Mouse (Mus musculus) spleen, adult 2 months (tissue): Measurements from ENCODE around the gene Jund. TPM values are rescaled to one million over a fixed set of nuclear protein-coding genes. Genes with fewer than 3 reads are reported as not detected.

Source experiments
- DNase-seq, 2 experiments: peaks; one replicate each; pipeline versions ENCODE4 v3.0.0 to v3.0.0-alpha.2; 2012 to 2021; ENCODE audit warnings: low spot score in 2 of 2, low read depth in 1 of 2
- H3K27ac ChIP-seq: fragments of 200-500 bp; 2 replicates; pipeline ENCODE4 v1.5.1; 2012; ENCODE audit warnings: low read length, inconsistent platforms; ENCODE audit not compliant: insufficient read depth
- H3K27me3 ChIP-seq: fragments of 200-500 bp; 2 replicates; pipeline ENCODE4 v1.6.1; 2012; ENCODE audit warnings: mild to moderate bottlenecking, moderate library complexity, low read length, inconsistent platforms; ENCODE audit not compliant: control insufficient read depth, insufficient read depth
- H3K36me3 ChIP-seq: fragments of 200-500 bp; 2 replicates; pipeline ENCODE4 v1.6.1; 2012; ENCODE audit warnings: mild to moderate bottlenecking, low read length, inconsistent platforms; ENCODE audit not compliant: control insufficient read depth, insufficient read depth
- H3K4me1 ChIP-seq: fragments of 200-500 bp; 2 replicates; pipeline ENCODE4 v1.6.1; 2011; ENCODE audit warnings: inconsistent platforms; ENCODE audit not compliant: control insufficient read depth, insufficient read depth, insufficient read length
- H3K4me3 ChIP-seq: fragments of 200-500 bp; 2 replicates; pipeline ENCODE4 v1.5.1; 2011; ENCODE audit warnings: mild to moderate bottlenecking, inconsistent platforms; ENCODE audit not compliant: insufficient read depth, insufficient read length; ENCODE audit errors: extremely low read depth
- CTCF ChIP-seq: fragments of 200-500 bp; IDR thresholded peaks from 2 replicates; pipeline ENCODE4 v1.5.1; 2011; ENCODE audit warnings: mild to moderate bottlenecking, inconsistent platforms; ENCODE audit not compliant: insufficient read depth, insufficient read length, insufficient replicate concordance; ENCODE audit errors: extremely low read depth
- POLR2A ChIP-seq: fragments of 200-500 bp; IDR thresholded peaks from 2 replicates; pipeline ENCODE4 v1.6.1; 2011; ENCODE audit warnings: low read depth, low read length, inconsistent platforms
- WGBS: fragments of 180-500 bp; shearing (Covaris S2); methylation state at CpG from one replicate; pipeline ENCODE4 v1.1.7; 2018; 5-methylcytosine and 5-hydroxymethylcytosine counted together
- polyA plus RNA-seq: library from polyadenylated mRNA; depleted of rRNA; stranded (reverse); fragments of >200 nt; gene quantifications from 2 replicates; pipeline ENCODE4 v1.2.3, GENCODE M21; 2012; rRNA removed

Gene Jund
- polyA plus RNA-seq: 269 and 455 TPM in 2 replicates

DNA sequence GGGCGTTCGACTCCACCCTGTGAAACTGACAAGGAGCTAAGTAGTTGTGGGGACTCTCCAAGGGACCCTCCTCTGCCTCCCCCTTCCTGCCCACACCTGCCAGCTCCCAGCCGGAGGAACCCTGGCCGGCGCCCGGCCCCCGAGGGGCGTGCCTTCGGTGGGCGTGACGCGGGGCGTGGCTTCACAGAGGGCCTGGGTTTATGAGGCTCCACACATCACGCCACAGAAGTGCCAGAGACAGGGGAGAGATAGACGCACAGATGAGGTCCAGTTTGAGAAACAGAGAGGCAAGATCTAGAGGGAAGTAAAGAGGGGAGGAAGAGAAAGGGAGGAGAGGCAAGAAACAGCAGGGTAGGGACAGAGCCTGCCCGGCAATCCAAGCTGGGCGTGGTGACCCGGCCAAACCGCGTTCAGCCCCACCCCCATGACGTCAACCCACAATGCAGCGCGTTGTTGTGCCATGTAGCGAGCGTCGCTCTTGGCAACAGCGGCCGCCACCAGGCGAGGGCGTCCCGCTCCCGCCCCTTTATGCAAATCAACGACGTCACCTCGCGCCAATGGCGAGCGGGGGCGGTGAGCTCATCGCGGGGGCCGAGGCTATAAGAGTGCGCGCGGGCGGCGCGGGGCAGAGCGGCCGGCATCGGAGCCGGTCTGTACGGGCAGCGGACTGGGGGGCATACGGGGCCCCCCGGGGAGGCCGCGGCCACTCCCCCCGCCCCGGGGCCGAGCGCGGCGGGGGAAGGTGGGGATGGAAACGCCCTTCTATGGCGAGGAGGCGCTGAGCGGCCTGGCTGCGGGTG, at the start of gene Jund:
TSS of gene Jund (plus strand) at position 640 of the 800 bp plus-strand sequence.
- DNase-seq: peak; percentile 98 to 100

DNA sequence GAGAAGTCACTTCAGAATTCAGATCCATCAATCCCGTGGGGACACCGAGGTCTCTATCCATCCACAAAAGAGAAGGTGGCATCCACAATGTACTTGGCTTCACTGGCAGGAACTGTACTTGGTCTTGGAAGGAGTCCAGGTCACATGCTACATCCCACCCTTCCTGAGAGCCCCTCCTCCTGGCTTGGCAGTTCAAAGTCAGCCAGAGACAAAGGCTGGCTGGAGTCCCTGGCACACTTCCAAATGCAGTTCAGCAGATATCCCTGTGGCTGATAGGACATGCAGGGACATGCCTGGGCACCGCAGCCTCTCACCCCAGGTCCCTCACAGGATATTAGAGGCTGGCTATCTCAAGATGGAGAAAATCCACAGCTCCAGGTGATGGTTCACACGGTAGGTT, 49.4 kb upstream of the Jund start:
- Histone ChIP-seq H3K4me1 (peaks cover 5% of the 10 kb centered on the region), H3K27ac (no peak overlapping the region), H3K4me3 (no peak overlapping the region), H3K27me3 (no peaks in the 10 kb centered on the region), H3K36me3 (peaks cover 7% of the 10 kb centered on the region)
- WGBS: 61% methylated on average over 4 of the region's 4 CpGs
- TF ChIP-seq POLR2A (no peak), CTCF (no peak)
- DNase-seq: no peak

More for the DNA sequence above, at the start of gene Jund:
- Histone ChIP-seq H3K4me1 (peaks cover 45% of the 10 kb centered on the region), H3K36me3 (peaks cover 11% of the 10 kb centered on the region), H3K4me3 (peak within 1 kb of the TSS; percentile 87), H3K27ac (peak within 1 kb of the TSS; percentile 98), H3K27me3 (no peaks in the 10 kb centered on the region)
- WGBS: under 1% methylated on average over 61 of the region's 69 CpGs
- TF ChIP-seq POLR2A (peak; percentile 99), CTCF (no peak)

DNA sequence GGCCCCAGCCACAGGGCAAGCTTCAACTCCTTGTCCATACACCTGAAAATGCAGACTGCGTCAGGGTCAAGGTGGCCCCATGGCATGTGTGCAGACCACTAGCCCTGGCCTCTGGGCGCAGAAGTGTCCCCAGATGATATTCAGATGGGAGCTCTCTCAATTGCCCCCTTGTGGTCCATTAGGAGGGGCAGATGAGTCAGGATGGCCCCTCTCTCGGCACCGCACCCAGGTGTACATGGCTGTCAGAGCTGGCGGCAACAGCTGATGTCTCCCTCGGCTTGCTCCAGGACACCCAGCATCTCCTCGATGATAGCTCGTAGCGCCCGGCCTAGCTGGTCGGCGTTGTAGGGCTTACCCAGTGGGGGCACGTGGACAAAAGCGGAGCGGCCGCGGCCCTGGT, 48.4 kb upstream of the Jund start:
- H3K27me3 ChIP-seq: no peaks in the 10 kb centered on the region
- WGBS: 97% methylated on average over 17 of the region's 17 CpGs
- no peak overlapping the region for H3K4me3 ChIP-seq
- no peak for DNase-seq
- H3K36me3 ChIP-seq: peaks cover 7% of the 10 kb centered on the region
- TF ChIP-seq POLR2A (no peak), CTCF (no peak)
- H3K27ac ChIP-seq: no peak overlapping the region
- peaks cover 8% of the 10 kb centered on the region for H3K4me1 ChIP-seq

DNA sequence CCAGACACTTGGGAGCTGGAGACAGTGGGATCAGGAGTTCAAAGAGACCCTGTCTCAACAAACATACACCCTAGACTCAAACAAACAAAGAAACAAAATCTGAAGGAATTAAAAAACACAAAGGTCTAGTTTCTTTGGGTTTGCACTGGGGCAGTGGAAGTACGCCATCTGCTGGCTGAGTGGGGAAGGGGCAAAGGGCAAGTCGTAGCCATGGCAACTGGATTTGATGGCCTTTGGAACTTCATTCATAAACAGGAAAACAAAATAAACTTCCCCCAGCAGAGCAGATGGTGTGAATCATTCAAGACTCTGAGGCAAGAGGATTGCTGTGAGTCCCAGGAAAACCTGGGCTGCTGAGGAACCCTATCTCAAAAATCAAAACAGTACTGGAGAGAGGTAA, 45.5 kb upstream of the Jund start:
- Histone ChIP-seq H3K27ac (no peak overlapping the region), H3K4me1 (peaks cover 8% of the 10 kb centered on the region), H3K27me3 (no peaks in the 10 kb centered on the region), H3K36me3 (peaks cover 7% of the 10 kb centered on the region), H3K4me3 (no peak overlapping the region)
- peak; percentile 59 to 63 for DNase-seq
- TF ChIP-seq POLR2A: no peak
- peak; percentile 77; the same call in 1 of the 2 replicates for TF ChIP-seq CTCF
- WGBS: 53% methylated on average over 2 of the region's 2 CpGs

DNA sequence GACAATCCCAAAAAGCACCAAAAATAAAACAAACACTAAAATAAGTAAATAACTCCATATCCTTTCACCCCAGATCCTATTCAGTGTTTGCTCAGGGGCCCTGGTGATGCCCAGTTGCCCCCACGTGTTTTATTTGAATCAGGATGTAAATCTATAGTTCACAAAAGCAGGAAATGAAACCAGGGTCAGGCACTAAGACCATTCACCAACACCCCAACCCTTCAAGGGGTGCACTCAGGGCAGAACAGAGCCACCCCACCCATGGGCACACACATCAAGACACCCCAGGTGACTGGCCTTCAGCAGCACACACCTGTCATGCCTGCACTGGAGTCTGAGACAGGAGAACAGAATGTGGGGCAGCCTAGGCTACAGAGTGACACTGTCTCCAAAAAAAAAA, 44.6 kb upstream of the Jund start:
- H3K27ac ChIP-seq: peak overlapping the region; percentile 82
- 36% methylated on average over 1 of the region's 1 CpGs for WGBS
- peak; percentile 44 to 58 for DNase-seq
- peaks cover 7% of the 10 kb centered on the region for H3K36me3 ChIP-seq
- peaks cover 8% of the 10 kb centered on the region for H3K4me1 ChIP-seq
- no peaks in the 10 kb centered on the region for H3K27me3 ChIP-seq
- TF ChIP-seq POLR2A: no peak
- TF ChIP-seq CTCF: no peak
- no peak overlapping the region for H3K4me3 ChIP-seq

DNA sequence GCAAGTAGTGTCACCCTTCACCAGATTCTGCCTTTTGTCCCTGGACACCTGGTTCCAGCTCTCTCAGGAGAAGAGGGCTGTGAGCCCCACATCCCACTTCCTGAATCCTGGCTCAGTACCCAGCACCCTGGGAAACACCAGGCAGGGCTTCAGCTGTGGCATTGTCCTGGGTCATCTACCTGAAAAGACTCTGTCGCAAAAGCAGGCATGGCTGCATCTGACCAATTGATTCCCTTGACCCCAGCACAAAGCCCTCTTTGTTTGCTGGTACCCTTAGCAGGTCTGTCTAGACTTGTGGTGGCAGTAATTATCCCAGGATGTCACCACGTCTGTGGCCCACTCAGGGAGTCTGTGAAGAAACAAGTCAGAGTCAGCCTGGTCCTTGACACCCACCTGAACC, 43.3 kb upstream of the Jund start:
- Histone ChIP-seq H3K36me3 (peaks cover 4% of the 10 kb centered on the region), H3K4me3 (no peak overlapping the region), H3K4me1 (peaks cover 10% of the 10 kb centered on the region), H3K27me3 (no peaks in the 10 kb centered on the region), H3K27ac (no peak overlapping the region)
- no peak for TF ChIP-seq POLR2A
- TF ChIP-seq CTCF: no peak
- WGBS: 89% methylated on average over 2 of the region's 2 CpGs
- no peak for DNase-seq

DNA sequence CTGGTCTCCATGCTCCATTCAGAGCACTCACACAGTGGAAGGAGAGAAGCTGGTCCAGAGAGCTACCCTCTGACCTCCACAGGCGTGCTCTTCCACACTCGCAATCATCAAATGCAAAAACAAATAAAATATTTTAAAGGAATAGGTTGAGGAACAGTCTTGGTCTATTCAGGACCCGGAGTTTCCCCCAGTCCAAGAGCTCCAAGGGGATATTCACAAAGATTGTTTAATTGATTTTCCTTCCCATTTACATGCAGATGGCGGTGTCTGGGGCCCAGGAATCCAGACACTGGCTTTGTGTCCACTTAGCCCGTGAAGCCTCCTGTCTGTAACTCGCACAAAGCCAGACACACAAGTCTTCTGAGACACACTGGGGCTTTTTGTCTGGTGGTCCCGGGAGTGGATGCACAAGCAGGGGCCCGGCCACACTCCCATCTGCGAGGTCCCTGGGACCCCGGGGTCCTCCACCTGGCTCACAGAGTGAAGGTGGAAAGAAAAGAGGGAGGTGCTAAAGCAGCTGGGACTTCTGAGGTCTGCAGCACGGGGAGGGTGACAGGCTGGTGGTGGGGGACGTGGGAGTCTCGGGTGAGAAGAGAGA, 42.5 kb upstream of the Jund start:
- no peak for DNase-seq
- WGBS: 94% methylated on average over 13 of the region's 13 CpGs
- no peak for TF ChIP-seq CTCF
- TF ChIP-seq POLR2A: no peak
- Histone ChIP-seq H3K4me3 (no peak overlapping the region), H3K36me3 (peaks cover 3% of the 10 kb centered on the region), H3K4me1 (peaks cover 10% of the 10 kb centered on the region), H3K27me3 (no peaks in the 10 kb centered on the region), H3K27ac (no peak overlapping the region)
